Mouse (Mus musculus) spleen, adult 12 weeks (tissue): ENCODE results near the gene Itgad.
"Not testable (repeated sequence)": the region's sequence is repeated elsewhere in the genome, so short reads cannot be mapped to it uniquely, and the experiment has no call there.

ENCODE experiments used
- DNase-seq: peaks from one replicate; pipeline ENCODE4 v3.0.0; 2022; ENCODE audit warnings: low spot score

The Itgad gene

GRCm38 (mm10) chr7:128154076-128154475 is at the start of gene Itgad:
Itgad (plus strand) TSS chr7:128154376.
- no peak for DNase-seq

GRCm38 (mm10) chr7:128105246-128105645 is 48.9 kb upstream of the Itgad start:
- no peak for DNase-seq

- DNase-seq: no peak
These were observed 46.7 kb upstream of the Itgad start for GRCm38 (mm10) chr7:128107462-128107861.

GRCm38 (mm10) chr7:128110314-128110713 is 43.9 kb upstream of the Itgad start:
- DNase-seq: no peak

GRCm38 (mm10) chr7:128112131-128112530 is 42.0 kb upstream of the Itgad start:
- DNase-seq: no peak

- no peak for DNase-seq
These were observed 39.6 kb upstream of the Itgad start for GRCm38 (mm10) chr7:128114371-128115105.

GRCm38 (mm10) chr7:128115211-128115958 is 38.8 kb upstream of the Itgad start:
- no peak for DNase-seq

- no peak for DNase-seq
These were observed 37.8 kb upstream of the Itgad start for GRCm38 (mm10) chr7:128116396-128116795.

GRCm38 (mm10) chr7:128119726-128120490 is 34.3 kb upstream of the Itgad start:
- DNase-seq: no peak

- DNase-seq: no peak
These were observed 25.1 kb upstream of the Itgad start, which contains the start of gene Itgax for GRCm38 (mm10) chr7:128128741-128129720. Itgax (plus strand) TSS chr7:128129547.

- DNase-seq: no peak
These were observed 22.0 kb upstream of the Itgad start for GRCm38 (mm10) chr7:128132148-128132547.

- DNase-seq: no peak
These were observed 20.6 kb upstream of the Itgad start for GRCm38 (mm10) chr7:128133596-128133995.

- no peak for DNase-seq
These were observed 17.2 kb upstream of the Itgad start for GRCm38 (mm10) chr7:128136927-128137326.

GRCm38 (mm10) chr7:128139611-128140010 is 14.6 kb upstream of the Itgad start:
- DNase-seq: no peak

- no peak for DNase-seq
These were observed 3.2 kb upstream of the Itgad start for GRCm38 (mm10) chr7:128150970-128151369.

- no peak for DNase-seq
These were observed 748 bp downstream of the Itgad start for GRCm38 (mm10) chr7:128154924-128155323.

- not testable (repeated sequence) for DNase-seq
These were observed 4.6 kb downstream of the Itgad start for GRCm38 (mm10) chr7:128158688-128159354.

GRCm38 (mm10) chr7:128164001-128164400 is 9.8 kb downstream of the Itgad start:
- DNase-seq: no peak

- DNase-seq: no peak
These were observed 12.2 kb downstream of the Itgad start for GRCm38 (mm10) chr7:128166391-128166790.

- no peak for DNase-seq
These were observed 15.8 kb downstream of the Itgad start for GRCm38 (mm10) chr7:128169996-128170395.

- DNase-seq: no peak
These were observed 24.2 kb downstream of the Itgad start for GRCm38 (mm10) chr7:128178385-128178784.
